Mouse (Mus musculus) ES-E14 (cell line): ENCODE results near the gene Tmem265.

ENCODE experiments used
- CHD2 ChIP-seq: IDR thresholded peaks from 2 replicates; pipeline ENCODE4 v1.6.1; 2014; ENCODE audit warnings: mild to moderate bottlenecking, low read depth, low read length, inconsistent platforms
- HCFC1 ChIP-seq: IDR thresholded peaks from 2 replicates; pipeline ENCODE4 v1.6.1; 2012; ENCODE audit warnings: low read length, inconsistent platforms, borderline replicate concordance; ENCODE audit not compliant: insufficient read depth
- MAFK ChIP-seq: IDR thresholded peaks from 2 replicates; pipeline ENCODE4 v1.6.1; 2014; ENCODE audit warnings: mild to moderate bottlenecking, low read depth, low read length, inconsistent platforms; ENCODE audit not compliant: insufficient read depth
- ZC3H11A ChIP-seq: IDR thresholded peaks from 2 replicates; pipeline ENCODE4 v1.6.1; 2012; ENCODE audit warnings: low read depth, mild to moderate bottlenecking, inconsistent platforms, low read length, borderline replicate concordance
- ZNF384 ChIP-seq: IDR thresholded peaks from 2 replicates; pipeline ENCODE4 v1.6.1; 2012; ENCODE audit warnings: low read depth, low read length, inconsistent platforms

- TF ChIP-seq HCFC1 (no peak), CHD2 (no peak), ZC3H11A (no peak), MAFK (no peak), ZNF384 (no peak)
These were observed 40.5 kb downstream of the Tmem265 start for GRCm38 (mm10) chr7:127601735-127602134.
